Mouse (Mus musculus): ENCODE data around the gene Lyl1.

Lyl1 gene

GRCm38 (mm10) chr8:84703466-84704249 lies 2.4 kb downstream of the Lyl1 start:
- no peak for DNase-seq (ENCODE audit: low read depth, low spot score)

- peak; percentile 90 for DNase-seq (ENCODE audit: low read depth, low spot score)
Measured at GRCm38 (mm10) chr8:84704356-84704755, 3.1 kb downstream of the Lyl1 start.

- no peak for DNase-seq (ENCODE audit: low read depth, low spot score)
Measured at GRCm38 (mm10) chr8:84704867-84705831, 3.9 kb downstream of the Lyl1 start.

- DNase-seq (ENCODE audit: low read depth, low spot score), result no peak
Measured at GRCm38 (mm10) chr8:84705960-84706359, 4.7 kb downstream of the Lyl1 start.

- no peak for DNase-seq (ENCODE audit: low read depth, low spot score)
Measured at GRCm38 (mm10) chr8:84706610-84707266, 5.5 kb downstream of the Lyl1 start.

GRCm38 (mm10) chr8:84707267-84707883 lies 6.1 kb downstream of the Lyl1 start:
- no peak for DNase-seq (ENCODE audit: low read depth, low spot score)

GRCm38 (mm10) chr8:84708071-84708541 lies 6.8 kb downstream of the Lyl1 start:
- no peak for DNase-seq (ENCODE audit: low read depth, low spot score)

GRCm38 (mm10) chr8:84708774-84709475 lies 7.7 kb downstream of the Lyl1 start:
- DNase-seq (ENCODE audit: low read depth, low spot score), result peak; percentile 86

- DNase-seq (ENCODE audit: low read depth, low spot score), result no peak
Measured at GRCm38 (mm10) chr8:84709931-84710330, 8.7 kb downstream of the Lyl1 start.

GRCm38 (mm10) chr8:84711312-84711711 lies 10.1 kb downstream of the Lyl1 start:
- no peak for DNase-seq (ENCODE audit: low read depth, low spot score)

GRCm38 (mm10) chr8:84711933-84712758 lies 10.9 kb downstream of the Lyl1 start:
- no peak for DNase-seq (ENCODE audit: low read depth, low spot score)

GRCm38 (mm10) chr8:84712759-84713120 lies 11.5 kb downstream of the Lyl1 start:
- DNase-seq (ENCODE audit: low read depth, low spot score), result no peak

- no peak for DNase-seq (ENCODE audit: low read depth, low spot score)
Measured at GRCm38 (mm10) chr8:84713381-84713780, 12.1 kb downstream of the Lyl1 start.

- DNase-seq (ENCODE audit: low read depth, low spot score), result no peak
Measured at GRCm38 (mm10) chr8:84714161-84714560, 12.9 kb downstream of the Lyl1 start.

- DNase-seq (ENCODE audit: low read depth, low spot score), result no peak
Measured at GRCm38 (mm10) chr8:84715893-84716468, 14.7 kb downstream of the Lyl1 start.

GRCm38 (mm10) chr8:84716790-84717189 lies 15.5 kb downstream of the Lyl1 start:
- no peak for DNase-seq (ENCODE audit: low read depth, low spot score)

- no peak for DNase-seq (ENCODE audit: low read depth, low spot score)
Measured at GRCm38 (mm10) chr8:84718476-84718875, 17.2 kb downstream of the Lyl1 start.

- no peak for DNase-seq (ENCODE audit: low read depth, low spot score)
Measured at GRCm38 (mm10) chr8:84718959-84719690, 17.9 kb downstream of the Lyl1 start.

GRCm38 (mm10) chr8:84722530-84722849 lies 21.2 kb downstream of the Lyl1 start:
- DNase-seq (ENCODE audit: low read depth, low spot score), result no peak

Measured in WW6 (cell line).